Comparison of ENCODE assay signal across 8 mouse cellular contexts in genomic region chr7:16739056-16739604, GRCm38 (mm10). TPM values are rescaled to one million over a fixed set of nuclear protein-coding genes. Genes with fewer than 3 reads are reported as not detected.
DNase-seq lines count a peak whose midpoint lies in the region; ATAC-seq lines count a peak whose summit lies in the region.

No protein-coding gene starts in this region.

- peaks cover 12% of the 10 kb centered on the region for H3K4me1 ChIP-seq in kidney, embryonic 16.5 days (ENCODE audit: insufficient read depth, low read length)
- peaks cover 18% of the 10 kb centered on the region for H3K4me1 ChIP-seq in embryonic facial prominence, embryonic 10.5 days
- peaks cover 11% of the 10 kb centered on the region for H3K4me1 ChIP-seq in hindbrain, embryonic 14.5 days (replicated peaks; ENCODE audit: control insufficient read depth, insufficient read depth, low read length)
- peaks cover 16% of the 10 kb centered on the region for H3K4me1 ChIP-seq in midbrain, embryonic 15.5 days

- H3K27me3 ChIP-seq in kidney, embryonic 16.5 days (ENCODE audit: insufficient read depth, low read length), result no peaks in the 10 kb centered on the region
- no peaks in the 10 kb centered on the region for H3K27me3 ChIP-seq in embryonic facial prominence, embryonic 10.5 days (replicated peaks; ENCODE audit: low read depth, poor library complexity, severe bottlenecking)
- no peaks in the 10 kb centered on the region for H3K27me3 ChIP-seq in hindbrain, embryonic 14.5 days (ENCODE audit: control insufficient read depth, insufficient read depth, low read length)
- no peaks in the 10 kb centered on the region for H3K27me3 ChIP-seq in midbrain, embryonic 15.5 days (replicated peaks)

- no peaks in the 10 kb centered on the region for H3K9me3 ChIP-seq in kidney, embryonic 16.5 days (ENCODE audit: low read length)
- H3K9me3 ChIP-seq in embryonic facial prominence, embryonic 10.5 days, result no peaks in the 10 kb centered on the region
- no peaks in the 10 kb centered on the region for H3K9me3 ChIP-seq in hindbrain, embryonic 14.5 days (ENCODE audit: control insufficient read depth, low read length)
- H3K9me3 ChIP-seq in midbrain, embryonic 15.5 days, result no peaks in the 10 kb centered on the region

- WGBS in kidney, embryonic 16.5 days, result 53% methylated on average over 10 of the region's 10 CpGs
- 50% methylated on average over 10 of the region's 10 CpGs for WGBS in embryonic facial prominence, embryonic 10.5 days
- WGBS in hindbrain, embryonic 14.5 days, result 63% methylated on average over 10 of the region's 10 CpGs
- 59% methylated on average over 10 of the region's 10 CpGs for WGBS in midbrain, embryonic 15.5 days

- peak overlapping the region; percentile 92 for H3K9ac ChIP-seq in kidney, embryonic 16.5 days (replicated peaks; ENCODE audit: low read length)
- peak overlapping the region; percentile 73 for H3K9ac ChIP-seq in hindbrain, embryonic 14.5 days
- H3K9ac ChIP-seq in midbrain, embryonic 15.5 days, result peak overlapping the region; percentile 76

- peak overlapping the region; percentile 93 for H3K4me2 ChIP-seq in kidney, embryonic 16.5 days (replicated peaks; ENCODE audit: low read depth, low read length)
- peak overlapping the region; percentile 94 for H3K4me2 ChIP-seq in hindbrain, embryonic 14.5 days (replicated peaks)
- peak overlapping the region; percentile 81 for H3K4me2 ChIP-seq in midbrain, embryonic 15.5 days

- no peak for ATAC-seq in kidney, embryonic 16.5 days (ENCODE audit: low FRiP score, low TSS enrichment)
- no peak for ATAC-seq in hindbrain, embryonic 14.5 days (ENCODE audit: low FRiP score)
- ATAC-seq in midbrain, embryonic 15.5 days (replicated peaks), result no peak
- no peak for ATAC-seq in cerebellum, adult (ENCODE audit: insufficient number of reproducible peaks, low FRiP score, low TSS enrichment)

- peak overlapping the region; percentile 61 for H3K4me3 ChIP-seq in kidney, embryonic 16.5 days (ENCODE audit: low read length)
- H3K4me3 ChIP-seq in embryonic facial prominence, embryonic 10.5 days, result peak overlapping the region; percentile 84
- peak overlapping the region; percentile 77 for H3K4me3 ChIP-seq in hindbrain, embryonic 14.5 days (replicated peaks; ENCODE audit: low read length)
- H3K4me3 ChIP-seq in midbrain, embryonic 15.5 days, result peak overlapping the region; percentile 61

- no peak for DNase-seq in kidney, adult 8-10 months
- no peak for DNase-seq in embryonic facial prominence, embryonic 10.5 days (ENCODE audit: low spot score)
- DNase-seq in hindbrain, embryonic 14.5 days (ENCODE audit: low spot score), result no peak
- no peak for DNase-seq in urinary bladder, postnatal 25 days (ENCODE audit: low spot score)
- no peak for DNase-seq in retina, embryonic 14.5 days (ENCODE audit: low spot score)

- H3K36me3 ChIP-seq in kidney, embryonic 16.5 days (ENCODE audit: insufficient read depth, low read length), result peaks cover 10% of the 10 kb centered on the region
- peaks cover 23% of the 10 kb centered on the region for H3K36me3 ChIP-seq in embryonic facial prominence, embryonic 10.5 days (replicated peaks)
- peaks cover 10% of the 10 kb centered on the region for H3K36me3 ChIP-seq in hindbrain, embryonic 14.5 days (replicated peaks; ENCODE audit: control insufficient read depth, insufficient read depth)
- no peaks in the 10 kb centered on the region for H3K36me3 ChIP-seq in midbrain, embryonic 15.5 days (replicated peaks)

- 0 out of 2 replicates have a peak overlapping the region, but pooled peaks have one; percentile 11 for H3K27ac ChIP-seq in kidney, embryonic 16.5 days (ENCODE audit: low read length)
- H3K27ac ChIP-seq in embryonic facial prominence, embryonic 10.5 days (replicated peaks), result peak overlapping the region; percentile 82; the same call in 1 of the 2 replicates
- no peak overlapping the region for H3K27ac ChIP-seq in hindbrain, embryonic 14.5 days
- H3K27ac ChIP-seq in midbrain, embryonic 15.5 days, result no peak overlapping the region

RNA-seq across cellular contexts. Expression of gene Ap2s1, which starts 0.9 kb away (rescaled TPM):
- polyA plus RNA-seq in kidney, embryonic 16.5 days (2015; fragmentation: Nextera tagmentation; extraction: Ambion mirVana), result 269 and 282 TPM in 2 replicates
- polyA plus RNA-seq in embryonic facial prominence, embryonic 10.5 days (2016; fragmentation: Nextera tagmentation; extraction: Ambion mirVana), result 250 and 256 TPM in 2 replicates
- polyA plus RNA-seq in hindbrain, embryonic 14.5 days (2014; fragmentation: Nextera tagmentation; extraction: Ambion mirVana), result 446 and 463 TPM in 2 replicates
- polyA plus RNA-seq in midbrain, embryonic 15.5 days (2015; fragmentation: Nextera tagmentation; extraction: Ambion mirVana), result 452 and 465 TPM in 2 replicates

RNA-seq across cellular contexts. Expression of gene Ceacam9, which starts 17.4 kb away (rescaled TPM):
- polyA plus RNA-seq in kidney, embryonic 16.5 days (2015; fragmentation: Nextera tagmentation; extraction: Ambion mirVana), result not detected in 2 replicates
- polyA plus RNA-seq in embryonic facial prominence, embryonic 10.5 days (2016; fragmentation: Nextera tagmentation; extraction: Ambion mirVana), result not detected in 2 replicates
- polyA plus RNA-seq in hindbrain, embryonic 14.5 days (2014; fragmentation: Nextera tagmentation; extraction: Ambion mirVana), result 0.34 TPM in 1 of 2 replicates, not detected in the other
- 0.17 and 0.19 TPM in 2 replicates for polyA plus RNA-seq in midbrain, embryonic 15.5 days (2015; fragmentation: Nextera tagmentation; extraction: Ambion mirVana)

RNA-seq across cellular contexts. Expression of gene Slc1a5, which starts 42.0 kb away (rescaled TPM):
- 49.2 and 51.0 TPM in 2 replicates for polyA plus RNA-seq in kidney, embryonic 16.5 days (2015; fragmentation: Nextera tagmentation; extraction: Ambion mirVana)
- polyA plus RNA-seq in embryonic facial prominence, embryonic 10.5 days (2016; fragmentation: Nextera tagmentation; extraction: Ambion mirVana), result 37.3 and 40.5 TPM in 2 replicates
- 5.9 and 6.8 TPM in 2 replicates for polyA plus RNA-seq in hindbrain, embryonic 14.5 days (2014; fragmentation: Nextera tagmentation; extraction: Ambion mirVana)
- polyA plus RNA-seq in midbrain, embryonic 15.5 days (2015; fragmentation: Nextera tagmentation; extraction: Ambion mirVana), result 12.4 and 14.3 TPM in 2 replicates

Comparison
In these comparisons a context has a peak if more than half of its experiments do, and no peak if none do; other contexts are left out.
1. H3K27ac ChIP-seq: peak in kidney, embryonic 16.5 days (single experiment) and embryonic facial prominence, embryonic 10.5 days (single experiment); none in hindbrain, embryonic 14.5 days (single experiment) and midbrain, embryonic 15.5 days (single experiment).
2. Peak in every context shown above with its lines, with median percentiles within 50 percentile points of each other: H3K4me2 ChIP-seq, H3K4me3 ChIP-seq and H3K9ac ChIP-seq.